Mouse (Mus musculus) midbrain, postnatal 0 days (tissue): ENCODE data around the gene Nhlh2. TPM values are rescaled to one million over a fixed set of nuclear protein-coding genes. Genes with fewer than 3 reads are reported as not detected.

ENCODE experiments used
- ATAC-seq: fragments of 200-750 bp; cut with Nextera tagmentation; 2 replicates; pipeline ENCODE4 v1.8.0; 2017; ENCODE audit warnings: moderate number of reproducible peaks, mild to moderate bottlenecking, moderate TSS enrichment, moderate library complexity; ENCODE audit not compliant: low FRiP score
- DNase-seq: peaks from one replicate; pipeline ENCODE4 v3.0.0-alpha.2; 2015; ENCODE audit warnings: low spot score
- H3K27ac ChIP-seq: fragments of 300-500 bp; sonication (generic); 2 replicates; pipeline ENCODE4 v1.5.1; 2014; ENCODE audit warnings: low read depth, mild to moderate bottlenecking, low read length, mixed read lengths
- H3K27me3 ChIP-seq: fragments of 300-500 bp; sonication (generic); 2 replicates; pipeline ENCODE4 v1.6.1; 2014; ENCODE audit warnings: low read length, control low read depth, mixed read lengths; ENCODE audit not compliant: insufficient read depth
- H3K36me3 ChIP-seq: fragments of 300-500 bp; sonication (generic); 2 replicates; pipeline ENCODE4 v1.6.1; 2014; ENCODE audit warnings: low read length, control low read depth, mixed read lengths; ENCODE audit not compliant: insufficient read depth
- H3K4me1 ChIP-seq: fragments of 300-500 bp; sonication (generic); 2 replicates; pipeline ENCODE4 v1.6.1; 2014; ENCODE audit warnings: mild to moderate bottlenecking, control low read depth, antibody characterized with exemption, low read length, mixed read lengths; ENCODE audit not compliant: insufficient read depth
- H3K4me2 ChIP-seq: fragments of 300-500 bp; sonication (generic); 2 replicates; pipeline ENCODE4 v1.6.1; 2014; ENCODE audit warnings: low read depth, mild to moderate bottlenecking, low read length, mixed read lengths; ENCODE audit not compliant: poor library complexity, severe bottlenecking
- H3K4me3 ChIP-seq: fragments of 300-500 bp; sonication (generic); 2 replicates; pipeline ENCODE4 v1.5.1; 2014; ENCODE audit warnings: low read depth, mild to moderate bottlenecking, low read length, moderate library complexity
- H3K9ac ChIP-seq: fragments of 300-500 bp; sonication (generic); replicated peaks from 2 replicates; pipeline ENCODE4 v1.6.1; 2014; ENCODE audit warnings: mild to moderate bottlenecking, low read length, moderate library complexity, mixed read lengths; ENCODE audit not compliant: poor library complexity, severe bottlenecking
- H3K9me3 ChIP-seq: fragments of 300-500 bp; sonication (generic); 2 replicates; pipeline ENCODE4 v1.6.1; 2016; ENCODE audit warnings: low read length, control low read depth
- CTCF ChIP-seq: IDR thresholded peaks from 2 replicates; pipeline ENCODE4 v1.5.1; 2016; ENCODE audit warnings: antibody characterized with exemption, mild to moderate bottlenecking
- WGBS: fragments of 180-500 bp; shearing (Covaris S2); extraction: QIAGEN DNeasy Blood & Tissue Kit; methylation state at CpG from one replicate; pipeline ENCODE4 v1.1.7; 2014; 5-methylcytosine and 5-hydroxymethylcytosine counted together
- polyA plus RNA-seq: library from polyadenylated mRNA; unstranded; fragments of >200 nt; fragmentation: Nextera tagmentation; extraction: Ambion mirVana; gene quantifications from 2 replicates; pipeline ENCODE4 v1.2.1, GENCODE M21; 2015
- total RNA-seq: library from RNA; depleted of rRNA; stranded (reverse); fragments of >200 nt; gene quantifications from 2 replicates; pipeline ENCODE4 v1.2.3, GENCODE M21; 2014

Gene Nhlh2
- total and polyA plus RNA-seq, 2 experiments from 2014 or later: 16.0 to 18.8 TPM

DNA sequence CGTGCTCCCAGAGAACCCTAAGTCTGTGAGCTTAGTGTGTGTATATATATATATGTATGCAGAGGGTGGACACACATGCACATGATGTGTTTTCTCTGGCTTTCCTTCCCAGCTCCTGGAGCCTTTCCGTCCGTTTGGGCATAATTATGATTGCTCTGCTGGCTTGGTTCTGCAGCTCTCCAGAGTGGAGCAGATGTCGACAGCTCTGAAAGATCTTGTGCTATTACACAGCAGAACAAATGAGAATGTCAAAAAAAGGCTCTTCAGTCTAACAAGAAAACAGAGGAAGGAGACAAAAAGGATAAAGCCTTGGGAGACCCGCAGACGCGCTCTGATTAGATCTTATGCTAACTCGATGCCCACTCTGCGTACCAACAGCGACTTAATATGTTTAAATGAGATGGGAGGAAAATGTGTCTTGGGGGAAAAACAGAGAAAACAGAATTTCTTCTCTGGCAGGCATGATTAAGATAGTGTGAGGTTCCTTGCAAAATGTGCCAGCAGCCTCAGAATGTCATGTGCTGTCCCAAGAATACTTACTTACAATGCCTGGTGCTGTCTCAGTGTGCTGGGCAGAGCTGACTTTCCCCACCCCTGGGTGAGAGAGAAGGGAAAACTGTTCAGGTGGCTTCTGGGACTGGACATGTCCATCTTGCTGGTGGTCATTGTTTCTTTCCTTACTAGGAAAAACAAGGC lies 31.4 kb upstream of the Nhlh2 start:
- Histone ChIP-seq H3K4me3 (no peak overlapping the region), H3K4me1 (no peaks in the 10 kb centered on the region), H3K9me3 (no peaks in the 10 kb centered on the region), H3K36me3 (no peaks in the 10 kb centered on the region), H3K27ac (no peak overlapping the region), H3K27me3 (no peaks in the 10 kb centered on the region), H3K9ac (no peak overlapping the region), H3K4me2 (no peak overlapping the region)
- WGBS: 52% methylated on average over 10 of the region's 10 CpGs
- TF ChIP-seq CTCF: no peak
- no peak for ATAC-seq
- DNase-seq: no peak

DNA sequence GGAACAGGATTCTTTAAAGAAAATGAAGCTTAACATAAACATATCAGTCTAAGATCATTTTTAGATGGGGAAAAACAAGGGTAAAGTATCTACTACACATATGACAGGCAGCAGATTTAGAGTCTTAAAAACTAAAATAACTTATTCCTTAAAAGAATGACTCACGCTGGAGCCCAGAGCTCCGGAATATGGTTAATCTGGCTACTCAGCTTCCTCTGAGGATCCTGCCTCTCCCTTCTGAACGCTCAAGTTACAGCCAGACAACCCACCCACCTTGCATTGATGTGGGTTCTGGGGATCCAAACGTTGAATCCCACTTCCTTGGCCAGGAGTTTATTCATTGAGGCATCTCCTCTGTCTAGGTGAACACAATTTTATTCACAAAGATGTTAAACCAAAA lies 26.0 kb upstream of the Nhlh2 start:
- no peak for ATAC-seq
- TF ChIP-seq CTCF: no peak
- no peaks in the 10 kb centered on the region for H3K36me3 ChIP-seq

DNA sequence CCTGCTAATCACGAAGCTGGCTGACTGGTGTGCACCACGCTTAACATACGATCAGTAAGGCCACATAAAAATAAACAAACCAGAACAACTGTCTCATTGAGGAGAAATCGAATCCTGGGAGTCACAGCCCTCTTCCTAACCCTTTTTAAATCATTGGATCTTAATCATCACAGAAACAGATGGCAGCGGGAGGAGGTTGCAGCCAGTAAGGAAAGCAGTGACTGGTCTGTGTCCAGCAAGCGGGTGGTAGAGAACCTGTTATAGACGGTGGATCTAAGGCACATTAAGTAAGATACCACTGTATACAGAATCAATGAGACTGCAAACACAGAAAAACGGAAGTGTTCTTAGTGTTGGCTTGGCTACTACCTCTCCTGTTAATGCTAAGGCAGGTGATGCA lies 24.2 kb upstream of the Nhlh2 start:
- H3K9ac ChIP-seq: no peak overlapping the region
- DNase-seq (no peak), ATAC-seq (no peak)
- H3K4me2 ChIP-seq: no peak overlapping the region
- H3K4me1 ChIP-seq: no peaks in the 10 kb centered on the region
- no peaks in the 10 kb centered on the region for H3K27me3 ChIP-seq
- no peaks in the 10 kb centered on the region for H3K36me3 ChIP-seq
- H3K9me3 ChIP-seq: no peaks in the 10 kb centered on the region
- 83% methylated on average over 8 of the region's 8 CpGs for WGBS
- TF ChIP-seq CTCF: no peak
- H3K4me3 ChIP-seq: no peak overlapping the region
- H3K27ac ChIP-seq: no peak overlapping the region

More for the DNA sequence above, 26.0 kb upstream of the Nhlh2 start:
- Histone ChIP-seq H3K4me1 (no peaks in the 10 kb centered on the region), H3K9me3 (no peaks in the 10 kb centered on the region), H3K4me3 (no peak overlapping the region), H3K4me2 (no peak overlapping the region), H3K27ac (no peak overlapping the region), H3K27me3 (no peaks in the 10 kb centered on the region), H3K9ac (no peak overlapping the region)
- no peak for DNase-seq
- WGBS: 64% methylated on average over 4 of the region's 4 CpGs

DNA sequence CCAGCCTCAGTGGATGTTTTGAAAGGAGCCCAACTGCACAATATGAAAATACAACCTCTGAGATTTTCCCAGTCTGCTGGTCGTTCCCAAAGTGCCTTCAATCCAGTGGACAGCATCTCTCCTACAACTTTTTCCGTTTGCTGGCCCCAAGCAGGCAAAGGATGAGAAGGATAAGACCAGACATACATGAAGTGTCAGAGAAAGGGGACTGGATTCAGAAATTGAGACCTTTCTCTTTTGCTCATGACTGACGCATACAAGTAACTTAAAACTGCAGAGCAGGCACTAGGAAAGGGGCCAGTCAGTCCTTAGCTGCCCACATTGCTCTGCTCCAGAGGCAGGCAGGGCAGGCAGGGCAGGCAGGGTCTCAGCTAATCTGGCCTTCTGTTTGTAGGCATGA lies 19.7 kb upstream of the Nhlh2 start:
- DNase-seq (no peak), ATAC-seq (no peak)
- WGBS: 63% methylated on average over 3 of the region's 3 CpGs
- Histone ChIP-seq H3K4me3 (no peak overlapping the region), H3K4me1 (no peaks in the 10 kb centered on the region), H3K9me3 (no peaks in the 10 kb centered on the region), H3K27ac (no peak overlapping the region), H3K36me3 (no peaks in the 10 kb centered on the region), H3K4me2 (no peak overlapping the region), H3K27me3 (no peaks in the 10 kb centered on the region), H3K9ac (no peak overlapping the region)
- no peak for TF ChIP-seq CTCF

DNA sequence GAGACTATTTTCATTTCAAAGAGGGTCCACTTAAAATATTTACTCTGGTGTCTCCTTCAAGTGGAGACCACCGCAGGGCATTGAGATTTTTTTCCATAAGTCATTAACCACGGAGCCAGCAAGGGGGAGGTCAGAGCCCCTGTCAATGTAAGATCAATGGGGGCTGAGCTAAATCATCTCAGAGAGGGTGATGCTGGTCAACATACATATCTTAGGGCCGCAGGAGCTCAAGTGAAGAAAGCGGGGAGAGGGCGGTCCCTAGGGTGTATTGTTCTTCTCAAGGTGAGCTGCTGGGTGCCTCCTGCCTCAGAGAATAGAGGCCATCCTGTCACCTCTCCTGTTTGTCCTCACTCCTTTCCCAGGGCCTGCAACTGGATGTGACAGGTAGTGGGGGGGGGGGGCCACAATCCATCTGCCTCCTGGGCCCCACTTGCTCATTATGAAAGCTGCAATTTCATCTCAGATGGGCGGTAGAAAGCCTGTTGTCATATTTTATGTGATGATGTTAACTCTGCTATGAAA lies 18.8 kb upstream of the Nhlh2 start:
- no peak for ATAC-seq
- H3K4me1 ChIP-seq: no peaks in the 10 kb centered on the region
- H3K4me3 ChIP-seq: no peak overlapping the region
- H3K9ac ChIP-seq: no peak overlapping the region
- no peak for DNase-seq
- no peak overlapping the region for H3K4me2 ChIP-seq
- H3K36me3 ChIP-seq: no peaks in the 10 kb centered on the region
- TF ChIP-seq CTCF: no peak
- no peaks in the 10 kb centered on the region for H3K27me3 ChIP-seq
- 52% methylated on average over 6 of the region's 6 CpGs for WGBS
- H3K9me3 ChIP-seq: no peaks in the 10 kb centered on the region
- no peak overlapping the region for H3K27ac ChIP-seq

DNA sequence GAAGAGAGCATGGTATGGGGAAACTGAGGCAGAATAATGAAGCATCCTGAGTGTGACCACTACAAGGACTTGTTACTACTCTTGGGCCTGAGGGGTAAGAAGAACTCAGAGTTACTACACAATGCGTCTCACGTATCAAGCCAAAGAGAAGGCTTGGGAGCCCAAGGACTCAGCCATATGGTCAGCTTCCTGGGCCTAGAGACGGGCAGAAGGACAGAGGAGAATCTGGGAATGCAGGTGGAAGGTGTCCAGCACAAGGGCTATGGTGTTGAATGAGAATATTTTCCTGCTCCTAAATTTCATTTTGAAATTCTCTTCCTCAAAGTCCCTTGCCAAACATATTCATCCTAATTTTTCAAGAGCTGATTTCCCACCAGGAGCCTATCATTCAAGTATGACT lies 12.0 kb upstream of the Nhlh2 start:
- WGBS: 93% methylated on average over 3 of the region's 3 CpGs
- Histone ChIP-seq H3K36me3 (no peaks in the 10 kb centered on the region), H3K27ac (no peak overlapping the region), H3K4me1 (no peaks in the 10 kb centered on the region), H3K9ac (no peak overlapping the region), H3K27me3 (no peaks in the 10 kb centered on the region), H3K4me2 (no peak overlapping the region), H3K9me3 (no peaks in the 10 kb centered on the region), H3K4me3 (no peak overlapping the region)
- DNase-seq: no peak
- no peak for TF ChIP-seq CTCF
- no peak for ATAC-seq
